16 mouse cellular contexts compared by ENCODE assay signal in genomic region chr6:95699326-95699725, GRCm38 (mm10).
"Had no signal": no experiment of that assay in that cellular context is flagged by ENCODE, and none has a peak within 500 bp of the region (broad histone marks: within the 10 kb centered on the region; RNA-seq: fewer than 3 reads in every experiment).

No protein-coding gene starts in this region.

- H3K9me3 ChIP-seq: limb, embryonic 15.5 days; midbrain, embryonic 12.5 days; neural tube, embryonic 13.5 days; stomach, embryonic 15.5 days had no signal

- H3K4me3 ChIP-seq: limb, embryonic 15.5 days; midbrain, embryonic 12.5 days; myocyte; neural tube, embryonic 13.5 days; stomach, embryonic 15.5 days had no signal

- H3K27me3 ChIP-seq: limb, embryonic 15.5 days; midbrain, embryonic 12.5 days; neural tube, embryonic 13.5 days; stomach, embryonic 15.5 days had no signal

- H3K27ac ChIP-seq: limb, embryonic 15.5 days; midbrain, embryonic 12.5 days; neural tube, embryonic 13.5 days; stomach, embryonic 15.5 days had no signal

- ATAC-seq: midbrain, embryonic 16.5 days had no signal

- H3K36me3 ChIP-seq: limb, embryonic 15.5 days; midbrain, embryonic 12.5 days; neural tube, embryonic 13.5 days; stomach, embryonic 15.5 days had no signal

- DNase-seq: kidney, adult 9 months; kidney, postnatal 14 days; kidney, postnatal 4 days; lung, adult 2 months; lung, postnatal 14 days; lung, postnatal 4 days; right cerebral cortex, postnatal 25 days; spleen, adult 18-20 months; thymus, postnatal 25 days had no signal

- H3K4me2 ChIP-seq: limb, embryonic 15.5 days; liver, embryonic 11.5 days; midbrain, embryonic 12.5 days; neural tube, embryonic 13.5 days; stomach, embryonic 15.5 days had no signal

- H3K9ac ChIP-seq: limb, embryonic 15.5 days; midbrain, embryonic 12.5 days; neural tube, embryonic 13.5 days; stomach, embryonic 15.5 days had no signal
